Mouse (Mus musculus): ENCODE results near the gene Bcl7b.
A peak's percentile ranks its signal among the peaks of the same experiment; 100 is the strongest.

DNA sequence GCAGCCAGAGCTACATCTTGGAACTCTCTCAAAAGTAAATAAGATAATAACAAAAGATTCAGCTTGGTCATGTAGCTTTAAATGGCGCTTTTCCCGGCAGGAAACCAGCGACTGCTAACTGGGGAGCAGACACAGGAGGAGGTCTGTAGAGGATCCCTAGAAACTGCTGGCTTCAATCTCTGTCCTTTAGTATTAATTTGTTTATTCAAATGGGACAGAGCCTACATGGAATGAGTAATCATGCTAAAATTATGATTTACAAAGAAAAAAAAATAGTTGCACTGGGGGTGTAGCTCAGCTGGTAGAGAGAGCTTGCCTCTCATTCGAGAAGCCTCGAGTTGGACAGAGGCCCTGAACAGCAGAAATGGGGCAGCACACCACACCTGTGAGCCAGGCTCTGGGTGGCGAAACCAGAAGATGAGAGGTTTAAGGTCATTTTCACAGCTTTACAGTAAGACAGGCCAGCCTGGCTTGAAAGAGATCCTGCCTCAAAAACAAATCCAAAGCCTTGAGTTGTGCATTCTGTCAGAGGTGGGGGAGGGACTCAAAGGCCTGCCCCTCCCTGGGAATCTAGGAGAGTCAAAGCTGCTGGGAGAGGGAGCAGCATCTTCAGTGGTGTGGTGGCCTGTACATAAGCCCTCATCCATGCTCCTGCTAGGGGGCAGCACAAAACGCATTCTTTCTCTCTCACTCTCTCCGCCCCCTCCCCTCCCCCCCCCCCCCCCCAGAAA lies 15.2 kb downstream of the Bcl7b start:
- TF ChIP-seq POLR2A (IDR thresholded peaks at IDR 0.05; ENCODE audit: extremely low read depth, insufficient read depth, low read length) (no peak), CTCF (IDR thresholded peaks at IDR 0.05; ENCODE audit: low read depth, low read length) (peak; percentile 41)

All from liver, adult 2 months (tissue).